Mouse (Mus musculus) intestine, embryonic 14.5 days (tissue): Measurements from ENCODE around the gene Dhcr24. TPM values are rescaled to one million over a fixed set of nuclear protein-coding genes. Genes with fewer than 3 reads are reported as not detected.

Experiments
- ATAC-seq: fragments of 200-750 bp; cut with Nextera tagmentation; replicated peaks from 2 replicates; pipeline ENCODE4 v1.8.0; 2017; ENCODE audit warnings: low read depth, moderate number of reproducible peaks, moderate TSS enrichment, moderate library complexity; ENCODE audit not compliant: low FRiP score, low TSS enrichment
- DNase-seq: peaks from one replicate; pipeline ENCODE4 v3.0.0-alpha.2; 2018; ENCODE audit warnings: low spot score
- H3K27ac ChIP-seq: fragments of 300-500 bp; sonication (generic); 2 replicates; pipeline ENCODE4 v1.5.1; 2014; ENCODE audit warnings: low read depth, mild to moderate bottlenecking, control low read depth
- H3K27me3 ChIP-seq: fragments of 300-500 bp; sonication (generic); replicated peaks from 2 replicates; pipeline ENCODE4 v1.6.1; 2014; ENCODE audit warnings: low read length, control low read depth; ENCODE audit not compliant: control insufficient read depth, insufficient read depth
- H3K36me3 ChIP-seq: fragments of 300-500 bp; sonication (generic); 2 replicates; pipeline ENCODE4 v1.6.1; 2014; ENCODE audit warnings: low read length, control low read depth; ENCODE audit not compliant: control insufficient read depth, insufficient read depth
- H3K4me1 ChIP-seq: fragments of 300-500 bp; sonication (generic); replicated peaks from 2 replicates; pipeline ENCODE4 v1.6.1; 2014; ENCODE audit warnings: low read length, control low read depth, mixed read lengths; ENCODE audit not compliant: control insufficient read depth, insufficient read depth
- H3K4me2 ChIP-seq: fragments of 300-500 bp; sonication (generic); 2 replicates; pipeline ENCODE4 v1.6.1; 2014; ENCODE audit warnings: low read length
- H3K4me3 ChIP-seq: fragments of 300-500 bp; sonication (generic); 2 replicates; pipeline ENCODE4 v1.5.1; 2014; ENCODE audit warnings: low read depth, low read length, control low read depth, mixed read lengths
- H3K9ac ChIP-seq: fragments of 300-500 bp; sonication (generic); 2 replicates; pipeline ENCODE4 v1.6.1; 2014; ENCODE audit warnings: mild to moderate bottlenecking, low read length
- H3K9me3 ChIP-seq: fragments of 300-500 bp; sonication (generic); 2 replicates; pipeline ENCODE4 v1.6.1; 2016; ENCODE audit warnings: low read length, control low read depth; ENCODE audit not compliant: control insufficient read depth
- WGBS: fragments of 180-500 bp; shearing (Covaris S2); extraction: QIAGEN DNeasy Blood & Tissue Kit; methylation state at CpG from one replicate; pipeline ENCODE4 v1.1.7; 2014; 5-methylcytosine and 5-hydroxymethylcytosine counted together
- polyA plus RNA-seq: library from polyadenylated mRNA; unstranded; fragments of >200 nt; fragmentation: Nextera tagmentation; extraction: Ambion mirVana; gene quantifications from 2 replicates; pipeline ENCODE4 v1.2.1, GENCODE M21; 2014

The Dhcr24 gene
- polyA plus RNA-seq, 1 experiment from 2014 or later = 38.2 TPM

- Histone ChIP-seq H3K4me2 (no peak overlapping the region), H3K9me3 (no peaks in the 10 kb centered on the region), H3K9ac (no peak overlapping the region), H3K4me3 (no peak overlapping the region), H3K27ac (no peak overlapping the region), H3K27me3 (no peaks in the 10 kb centered on the region), H3K4me1 (0 out of 2 replicates have a peak, but pooled peaks cover 4% of the 10 kb centered on the region), H3K36me3 (no peaks in the 10 kb centered on the region)
- ATAC-seq (no peak), DNase-seq (no peak)
- WGBS = 43% methylated on average over 7 of the region's 7 CpGs
These were observed 27.3 kb upstream of the Dhcr24 start for GRCm38 (mm10) chr4:106533421-106534080.

GRCm38 (mm10) chr4:106534256-106534655, 26.6 kb upstream of the Dhcr24 start:
- Histone ChIP-seq H3K4me1 (0 out of 2 replicates have a peak, but pooled peaks cover 4% of the 10 kb centered on the region), H3K27ac (no peak overlapping the region), H3K9ac (no peak overlapping the region), H3K27me3 (no peaks in the 10 kb centered on the region), H3K4me2 (no peak overlapping the region), H3K9me3 (no peaks in the 10 kb centered on the region), H3K4me3 (no peak overlapping the region), H3K36me3 (no peaks in the 10 kb centered on the region)
- WGBS = 46% methylated on average over 7 of the region's 7 CpGs
- ATAC-seq = no peak
- DNase-seq = no peak

GRCm38 (mm10) chr4:106539756-106540155, 21.1 kb upstream of the Dhcr24 start:
- no peak overlapping the region for H3K9ac ChIP-seq
- H3K9me3 ChIP-seq = no peaks in the 10 kb centered on the region
- ATAC-seq = no peak
- no peaks in the 10 kb centered on the region for H3K27me3 ChIP-seq
- WGBS = 85% methylated on average over 5 of the region's 5 CpGs
- H3K27ac ChIP-seq = no peak overlapping the region
- no peaks in the 10 kb centered on the region for H3K36me3 ChIP-seq
- no peak overlapping the region for H3K4me3 ChIP-seq
- no peaks in the 10 kb centered on the region for H3K4me1 ChIP-seq
- H3K4me2 ChIP-seq = no peak overlapping the region
- DNase-seq = no peak

GRCm38 (mm10) chr4:106541491-106541890, 19.3 kb upstream of the Dhcr24 start:
- Histone ChIP-seq H3K4me2 (no peak overlapping the region), H3K27me3 (no peaks in the 10 kb centered on the region), H3K4me1 (no peaks in the 10 kb centered on the region), H3K9me3 (no peaks in the 10 kb centered on the region), H3K27ac (no peak overlapping the region), H3K4me3 (no peak overlapping the region), H3K36me3 (no peaks in the 10 kb centered on the region), H3K9ac (no peak overlapping the region)
- ATAC-seq = no peak
- DNase-seq = no peak
- 59% methylated on average over 3 of the region's 3 CpGs for WGBS

- Histone ChIP-seq H3K27ac (no peak overlapping the region), H3K4me2 (no peak overlapping the region), H3K36me3 (no peaks in the 10 kb centered on the region), H3K4me3 (no peak overlapping the region), H3K9ac (no peak overlapping the region), H3K27me3 (no peaks in the 10 kb centered on the region), H3K4me1 (no peaks in the 10 kb centered on the region), H3K9me3 (no peaks in the 10 kb centered on the region)
- no peak for DNase-seq
- no peak for ATAC-seq
- 87% methylated on average over 2 of the region's 2 CpGs for WGBS
These were observed 18.6 kb upstream of the Dhcr24 start for GRCm38 (mm10) chr4:106542211-106542610.

- Histone ChIP-seq H3K4me2 (no peak overlapping the region), H3K4me1 (no peaks in the 10 kb centered on the region), H3K36me3 (no peaks in the 10 kb centered on the region), H3K27ac (no peak overlapping the region), H3K4me3 (no peak overlapping the region), H3K27me3 (no peaks in the 10 kb centered on the region), H3K9me3 (no peaks in the 10 kb centered on the region), H3K9ac (no peak overlapping the region)
- DNase-seq = no peak
- WGBS = 46% methylated on average over 8 of the region's 8 CpGs
- ATAC-seq = no peak
These were observed 14.9 kb upstream of the Dhcr24 start for GRCm38 (mm10) chr4:106545817-106546373.

- ATAC-seq (no peak), DNase-seq (no peak)
- H3K27ac ChIP-seq = no peak overlapping the region
- no peak overlapping the region for H3K4me3 ChIP-seq
- H3K9me3 ChIP-seq = no peaks in the 10 kb centered on the region
- WGBS = 85% methylated on average over 1 of the region's 1 CpGs
- H3K9ac ChIP-seq = no peak overlapping the region
- H3K27me3 ChIP-seq = no peaks in the 10 kb centered on the region
- H3K4me2 ChIP-seq = no peak overlapping the region
- no peaks in the 10 kb centered on the region for H3K4me1 ChIP-seq
- H3K36me3 ChIP-seq = no peaks in the 10 kb centered on the region
These were observed 13.9 kb upstream of the Dhcr24 start for GRCm38 (mm10) chr4:106546896-106547295.

GRCm38 (mm10) chr4:106548113-106548512, 12.7 kb upstream of the Dhcr24 start:
- H3K4me3 ChIP-seq = no peak overlapping the region
- no peaks in the 10 kb centered on the region for H3K36me3 ChIP-seq
- H3K27me3 ChIP-seq = no peaks in the 10 kb centered on the region
- no peak overlapping the region for H3K4me2 ChIP-seq
- no peak for DNase-seq
- no peaks in the 10 kb centered on the region for H3K9me3 ChIP-seq
- H3K27ac ChIP-seq = no peak overlapping the region
- H3K9ac ChIP-seq = no peak overlapping the region
- no peak for ATAC-seq
- no peaks in the 10 kb centered on the region for H3K4me1 ChIP-seq
- 82% methylated on average over 3 of the region's 3 CpGs for WGBS
